8 mouse cellular contexts compared by ENCODE assay signal in genomic region chr11:84957591-84958270, GRCm38 (mm10). TPM values are rescaled to one million over a fixed set of nuclear protein-coding genes. Genes with fewer than 3 reads are reported as not detected.
DNase-seq lines count a peak whose midpoint lies in the region; ATAC-seq lines count a peak whose summit lies in the region.

Gene Car4 (plus strand): TSS chr11:84957786.

- peak within 1 kb of the TSS; percentile 59 for H3K4me2 ChIP-seq in limb, embryonic 13.5 days (replicated peaks)
- peak within 1 kb of the TSS; percentile 63 for H3K4me2 ChIP-seq in neural tube, embryonic 12.5 days (replicated peaks)

- H3K9ac ChIP-seq in limb, embryonic 13.5 days = 0 out of 2 replicates have a peak within 1 kb of the TSS, but pooled peaks have one; percentile 19
- H3K9ac ChIP-seq in neural tube, embryonic 12.5 days = peak within 1 kb of the TSS; percentile 29; the same call in 1 of the 2 replicates

- DNase-seq in adrenal gland, postnatal 14 days = no peak
- DNase-seq in adrenal gland, adult 8-10 months = no peak
- DNase-seq in cerebellum, postnatal 36 days = peak; percentile 82 to 83
- no peak for DNase-seq in heart, embryonic 10.5 days (ENCODE audit: low spot score)
- DNase-seq in kidney, adult 8-10 months = peak; percentile 45 to 58
- DNase-seq in urinary bladder, postnatal 4 days (ENCODE audit: low spot score in 2 of 2) = no peak

- H3K4me1 ChIP-seq in heart, embryonic 10.5 days = peaks cover 31% of the 10 kb centered on the region
- peaks cover 20% of the 10 kb centered on the region for H3K4me1 ChIP-seq in limb, embryonic 13.5 days
- H3K4me1 ChIP-seq in neural tube, embryonic 12.5 days = peaks cover 17% of the 10 kb centered on the region

- H3K9me3 ChIP-seq in heart, embryonic 10.5 days = no peaks in the 10 kb centered on the region
- H3K9me3 ChIP-seq in limb, embryonic 13.5 days = no peaks in the 10 kb centered on the region
- H3K9me3 ChIP-seq in neural tube, embryonic 12.5 days = no peaks in the 10 kb centered on the region

- H3K36me3 ChIP-seq in heart, embryonic 10.5 days = no peaks in the 10 kb centered on the region
- H3K36me3 ChIP-seq in limb, embryonic 13.5 days = no peaks in the 10 kb centered on the region
- H3K36me3 ChIP-seq in neural tube, embryonic 12.5 days = no peaks in the 10 kb centered on the region

- peak within 1 kb of the TSS; percentile 54 for H3K4me3 ChIP-seq in heart, embryonic 10.5 days
- peak within 1 kb of the TSS; percentile 33 for H3K4me3 ChIP-seq in limb, embryonic 13.5 days
- peak within 1 kb of the TSS; percentile 25 for H3K4me3 ChIP-seq in neural tube, embryonic 12.5 days

- under 1% methylated on average over 49 of the region's 49 CpGs for whole genome bisulfite sequencing in heart, embryonic 10.5 days
- under 1% methylated on average over 49 of the region's 49 CpGs for WGBS in limb, embryonic 13.5 days
- WGBS in neural tube, embryonic 12.5 days = 2% methylated on average over 49 of the region's 49 CpGs

- H3K27me3 ChIP-seq in heart, embryonic 10.5 days (ENCODE audit: insufficient read depth, poor library complexity, severe bottlenecking) = peaks cover 38% of the 10 kb centered on the region
- H3K27me3 ChIP-seq in limb, embryonic 13.5 days = peaks cover 54% of the 10 kb centered on the region
- H3K27me3 ChIP-seq in neural tube, embryonic 12.5 days (replicated peaks) = peaks cover 44% of the 10 kb centered on the region

- 0 out of 2 replicates have a peak within 1 kb of the TSS, but pooled peaks have one; percentile 5 for H3K27ac ChIP-seq in heart, embryonic 10.5 days
- H3K27ac ChIP-seq in limb, embryonic 13.5 days = no peak within 1 kb of the TSS
- H3K27ac ChIP-seq in neural tube, embryonic 12.5 days = no peak within 1 kb of the TSS

- no peak for ATAC-seq in limb, embryonic 13.5 days (ENCODE audit: low FRiP score, low read depth)
- ATAC-seq in neural tube, embryonic 12.5 days (ENCODE audit: low FRiP score, low read depth) = no peak

RNA-seq across cellular contexts. Expression of gene Car4, which starts in this region (rescaled TPM):
- total RNA-seq in adrenal gland, postnatal 14 days (2021) = 44.1 and 70.3 TPM in 2 replicates
- total RNA-seq in adrenal gland, adult 8-10 months (2022) = 1 to 10 TPM; 1.5 to 3.5 (median 2.3) TPM
- 24.1 and 38.2 TPM in 2 replicates for polyA plus RNA-seq in heart, embryonic 10.5 days (2016; fragmentation: Nextera tagmentation; extraction: Ambion mirVana)
- polyA plus RNA-seq in limb, embryonic 13.5 days (2015; fragmentation: Nextera tagmentation; extraction: Ambion mirVana) = 0.23 and 0.26 TPM in 2 replicates
- 4.8 and 5.7 TPM in 2 replicates for polyA plus RNA-seq in neural tube, embryonic 12.5 days (2016; fragmentation: Nextera tagmentation; extraction: Ambion mirVana)

Comparison
In these comparisons a context has a peak if more than half of its experiments do, and no peak if none do; other contexts are left out.
1. RNA of gene Car4 (total RNA-seq): 44.1 to 70.3 TPM in adrenal gland, postnatal 14 days; 1.5 to 3.5 TPM in adrenal gland, adult 8-10 months; every median in the first group is over 10 times any median in the second.
2. DNase-seq: peak in cerebellum, postnatal 36 days (2 of 2) and kidney, adult 8-10 months (2 of 2); none in adrenal gland, postnatal 14 days (single experiment), adrenal gland, adult 8-10 months (single experiment), heart, embryonic 10.5 days (single experiment) and urinary bladder, postnatal 4 days (0 of 2).
3. Peak in every context shown above with its lines, with median percentiles within 50 percentile points of each other: H3K4me3 ChIP-seq.